Mouse (Mus musculus): ENCODE data around the gene Nnmt. TPM values are rescaled to one million over a fixed set of nuclear protein-coding genes. Genes with fewer than 3 reads are reported as not detected.

Nnmt gene
- polyA plus RNA-seq, 1 experiment from 2014 or later = 1.2 TPM

DNA sequence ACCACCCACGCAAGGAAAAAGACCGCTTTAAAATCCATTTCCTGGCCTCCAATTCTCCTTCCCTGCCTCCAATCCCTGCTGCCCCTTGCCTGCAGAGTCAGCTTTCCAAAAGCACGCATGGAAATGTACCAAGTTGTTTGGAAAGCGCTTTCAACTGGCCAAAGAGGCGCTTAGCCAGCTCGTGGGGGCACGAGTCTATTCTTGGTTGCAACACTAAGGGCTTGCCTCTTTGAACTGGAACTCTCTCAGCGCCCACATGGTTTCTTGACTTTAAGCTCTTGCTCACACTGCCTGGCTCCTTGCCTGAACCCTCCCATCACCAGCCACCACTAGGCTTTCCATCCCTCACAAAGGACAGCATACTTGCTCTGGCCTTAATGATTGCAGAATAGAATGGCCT is 13.2 kb upstream of the Nnmt start:
- no peak overlapping the region for H3K4me3 ChIP-seq
- no peaks in the 10 kb centered on the region for H3K36me3 ChIP-seq (replicated peaks)
- 82% methylated on average over 8 of the region's 8 CpGs for WGBS
- no peak overlapping the region for H3K27ac ChIP-seq
- H3K9me3 ChIP-seq = no peaks in the 10 kb centered on the region
- H3K4me1 ChIP-seq = peaks cover 21% of the 10 kb centered on the region
- peaks cover 7% of the 10 kb centered on the region for H3K27me3 ChIP-seq (ENCODE audit: poor library complexity, severe bottlenecking)
- DNase-seq (ENCODE audit: extremely low spot score, low spot score) = peak; percentile 13

DNA sequence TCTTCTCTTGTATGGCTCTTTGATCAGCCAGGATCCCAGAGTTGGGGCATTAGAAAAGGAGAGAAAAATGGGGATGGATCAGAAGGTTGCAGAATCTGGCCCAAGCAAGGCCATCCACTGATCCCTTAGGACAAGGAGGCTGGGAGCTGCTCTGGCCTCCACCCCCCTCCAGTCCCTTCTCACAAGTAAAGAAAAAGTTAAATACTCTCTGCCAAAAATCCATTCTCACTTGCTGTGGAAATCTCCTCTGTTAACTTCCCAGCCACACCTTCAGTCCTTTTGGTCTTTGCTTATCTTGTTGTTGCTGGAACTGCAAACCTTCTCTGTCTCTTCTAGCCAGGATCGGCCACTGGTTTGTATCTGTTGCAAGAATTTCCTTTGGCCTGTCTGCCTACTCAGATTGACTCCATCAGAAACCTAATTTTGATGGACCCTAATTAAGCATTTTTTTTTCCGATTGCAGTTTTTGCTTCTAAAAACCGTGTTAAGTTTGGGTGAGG is 12.6 kb upstream of the Nnmt start:
- peaks cover 21% of the 10 kb centered on the region for H3K4me1 ChIP-seq
- no peaks in the 10 kb centered on the region for H3K36me3 ChIP-seq (replicated peaks)
- H3K27me3 ChIP-seq (ENCODE audit: poor library complexity, severe bottlenecking) = peaks cover 7% of the 10 kb centered on the region
- no peak overlapping the region for H3K4me3 ChIP-seq
- DNase-seq (ENCODE audit: extremely low spot score, low spot score) = peak; percentile 11
- no peak overlapping the region for H3K27ac ChIP-seq
- no peaks in the 10 kb centered on the region for H3K9me3 ChIP-seq
- WGBS = 90% methylated on average over 3 of the region's 3 CpGs

DNA sequence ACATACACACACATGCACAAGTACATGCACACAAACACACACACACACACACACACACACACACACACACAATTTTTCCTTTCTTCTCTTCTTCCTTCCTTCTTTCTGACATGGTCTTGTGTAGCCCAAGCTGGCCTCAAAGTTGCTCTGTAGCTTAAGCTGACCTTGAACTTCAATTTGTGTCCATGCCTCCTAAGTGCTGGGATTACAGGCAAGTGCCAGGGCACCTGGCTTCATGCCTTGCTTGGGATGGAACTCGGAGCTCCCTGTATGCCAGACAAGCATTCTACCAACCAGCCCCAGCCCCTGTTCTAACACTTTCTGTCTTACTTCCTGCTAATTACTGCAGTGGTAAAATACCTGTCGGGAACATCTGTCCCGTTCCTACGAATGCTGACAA is 8.3 kb upstream of the Nnmt start:
- peaks cover 8% of the 10 kb centered on the region for H3K4me1 ChIP-seq
- H3K27me3 ChIP-seq (ENCODE audit: poor library complexity, severe bottlenecking) = peaks cover 3% of the 10 kb centered on the region
- H3K4me3 ChIP-seq = no peak overlapping the region
- no peaks in the 10 kb centered on the region for H3K36me3 ChIP-seq (replicated peaks)
- no peaks in the 10 kb centered on the region for H3K9me3 ChIP-seq
- WGBS = 90% methylated on average over 4 of the region's 4 CpGs
- H3K27ac ChIP-seq = no peak overlapping the region
- no peak for DNase-seq (ENCODE audit: extremely low spot score, low spot score)

DNA sequence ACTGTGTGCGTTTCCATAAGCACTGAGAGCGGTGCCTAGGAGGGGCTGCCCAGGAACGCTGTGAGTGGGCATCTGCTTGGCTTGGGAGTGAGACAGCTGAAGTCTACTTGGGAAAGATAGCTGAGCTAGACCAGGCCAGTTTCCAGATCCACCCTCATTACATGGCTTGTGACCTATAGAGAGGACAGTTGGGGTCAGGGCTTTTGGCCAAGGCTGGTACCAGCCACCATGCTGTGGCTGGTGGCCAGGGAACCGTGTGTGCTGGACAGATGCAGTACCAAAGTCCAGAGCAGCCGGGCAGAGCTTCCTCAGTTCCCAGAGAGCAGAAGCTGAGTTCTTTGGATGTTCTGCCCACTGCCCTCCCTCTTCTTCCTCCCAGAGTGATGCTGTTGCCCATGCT is 7.6 kb upstream of the Nnmt start:
- Histone ChIP-seq H3K36me3 (replicated peaks) (no peaks in the 10 kb centered on the region), H3K4me1 (peaks cover 8% of the 10 kb centered on the region), H3K27me3 (ENCODE audit: poor library complexity, severe bottlenecking) (no peaks in the 10 kb centered on the region), H3K27ac (no peak overlapping the region), H3K4me3 (no peak overlapping the region), H3K9me3 (no peaks in the 10 kb centered on the region)
- peak; percentile 6 for DNase-seq (ENCODE audit: extremely low spot score, low spot score)
- WGBS = 86% methylated on average over 5 of the region's 5 CpGs

DNA sequence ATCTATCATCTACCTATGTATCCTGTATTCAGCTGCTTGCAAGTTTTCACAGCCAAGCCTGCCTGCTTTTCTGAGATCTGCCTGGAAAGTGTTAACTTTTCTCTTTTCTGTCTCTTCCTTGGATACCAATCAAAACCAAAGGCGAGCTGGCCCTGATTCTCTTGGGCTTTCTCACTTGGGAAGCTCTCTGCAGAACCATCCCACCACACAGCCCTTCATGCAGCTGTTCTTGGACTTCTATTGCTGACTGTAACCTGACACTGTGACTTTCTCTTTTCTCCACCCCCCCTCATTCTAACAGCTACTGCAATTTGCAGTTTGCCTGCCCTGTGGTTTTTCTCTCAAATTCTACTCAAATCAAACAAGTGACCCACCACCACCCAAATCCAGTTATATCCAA is 6.1 kb upstream of the Nnmt start:
- no peak overlapping the region for H3K27ac ChIP-seq
- 65% methylated on average over 1 of the region's 1 CpGs for WGBS
- peaks cover 6% of the 10 kb centered on the region for H3K4me1 ChIP-seq
- H3K27me3 ChIP-seq (ENCODE audit: poor library complexity, severe bottlenecking) = no peaks in the 10 kb centered on the region
- no peak overlapping the region for H3K4me3 ChIP-seq
- H3K9me3 ChIP-seq = no peaks in the 10 kb centered on the region
- DNase-seq (ENCODE audit: extremely low spot score, low spot score) = peak; percentile 5
- no peaks in the 10 kb centered on the region for H3K36me3 ChIP-seq (replicated peaks)

DNA sequence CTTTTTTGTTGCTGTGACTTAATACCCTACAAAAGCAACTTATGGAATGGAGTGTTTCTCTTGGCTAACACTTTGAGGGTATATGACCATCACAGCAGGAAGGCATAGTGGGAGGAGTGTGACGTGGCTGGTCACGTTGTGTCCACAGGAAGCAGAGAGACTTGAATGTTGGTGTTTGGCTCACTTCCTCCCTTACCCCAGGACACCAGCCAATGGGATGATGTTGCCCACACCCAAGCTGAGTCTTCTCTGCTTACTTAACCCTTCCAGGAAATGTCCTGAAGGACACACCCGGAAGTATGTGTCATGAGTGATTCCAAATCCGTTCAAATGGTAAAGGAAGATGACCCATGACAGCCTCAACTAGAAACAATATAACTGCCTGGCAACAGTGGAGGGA is 4.8 kb upstream of the Nnmt start:
- Histone ChIP-seq H3K4me3 (no peak overlapping the region), H3K9me3 (no peaks in the 10 kb centered on the region), H3K27ac (no peak overlapping the region), H3K36me3 (replicated peaks) (no peaks in the 10 kb centered on the region), H3K4me1 (peaks cover 6% of the 10 kb centered on the region), H3K27me3 (ENCODE audit: poor library complexity, severe bottlenecking) (no peaks in the 10 kb centered on the region)
- 86% methylated on average over 4 of the region's 4 CpGs for WGBS
- peak; percentile 7 for DNase-seq (ENCODE audit: extremely low spot score, low spot score)

DNA sequence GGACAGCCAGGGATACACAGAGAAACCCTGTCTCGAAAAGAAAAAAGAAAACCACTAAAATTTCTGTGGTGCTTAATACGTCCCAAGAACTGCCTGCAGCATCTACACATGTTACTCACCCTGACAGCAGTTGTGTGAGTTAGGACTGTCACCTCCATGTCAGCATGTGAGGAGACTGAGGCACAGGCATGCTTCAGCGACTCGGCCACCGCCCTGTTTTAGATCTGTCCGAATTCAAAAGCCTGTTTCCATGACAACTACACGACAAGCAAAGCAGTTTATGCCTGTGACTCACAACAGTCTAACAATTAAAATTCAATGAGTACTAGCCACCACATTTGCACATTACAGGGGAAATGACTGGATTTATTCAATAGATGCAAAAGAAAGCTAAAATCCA is 2.5 kb upstream of the Nnmt start:
- no peaks in the 10 kb centered on the region for H3K27me3 ChIP-seq (ENCODE audit: poor library complexity, severe bottlenecking)
- peaks cover 6% of the 10 kb centered on the region for H3K4me1 ChIP-seq
- no peak for DNase-seq (ENCODE audit: extremely low spot score, low spot score)
- WGBS = 58% methylated on average over 7 of the region's 7 CpGs
- no peak overlapping the region for H3K27ac ChIP-seq
- no peaks in the 10 kb centered on the region for H3K9me3 ChIP-seq
- no peak overlapping the region for H3K4me3 ChIP-seq
- no peaks in the 10 kb centered on the region for H3K36me3 ChIP-seq (replicated peaks)

DNA sequence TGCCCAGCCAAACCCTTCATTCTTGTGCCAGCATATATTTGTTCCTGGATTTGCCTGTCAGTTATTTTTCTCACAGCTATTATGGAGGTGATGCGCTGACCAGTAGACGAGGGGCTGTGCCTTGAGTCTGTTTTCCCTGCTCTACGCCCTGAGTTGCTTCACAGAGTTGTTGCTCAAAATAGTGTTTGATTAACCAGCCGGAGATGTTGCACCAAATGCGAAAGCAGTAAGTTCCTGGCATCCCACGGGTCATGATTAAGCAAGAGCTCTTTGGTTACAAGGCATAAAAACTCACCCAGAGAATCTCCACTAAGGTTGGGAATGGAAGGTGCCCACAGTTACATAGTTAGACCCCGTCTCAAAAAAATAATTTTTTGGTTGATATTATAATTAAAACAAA is 1.2 kb upstream of the Nnmt start:
- WGBS = 92% methylated on average over 7 of the region's 7 CpGs
- no peak for DNase-seq (ENCODE audit: extremely low spot score, low spot score)
- peaks cover 6% of the 10 kb centered on the region for H3K4me1 ChIP-seq
- H3K36me3 ChIP-seq (replicated peaks) = no peaks in the 10 kb centered on the region
- no peak overlapping the region for H3K27ac ChIP-seq
- no peaks in the 10 kb centered on the region for H3K27me3 ChIP-seq (ENCODE audit: poor library complexity, severe bottlenecking)
- no peak overlapping the region for H3K4me3 ChIP-seq
- H3K9me3 ChIP-seq = no peaks in the 10 kb centered on the region

DNA sequence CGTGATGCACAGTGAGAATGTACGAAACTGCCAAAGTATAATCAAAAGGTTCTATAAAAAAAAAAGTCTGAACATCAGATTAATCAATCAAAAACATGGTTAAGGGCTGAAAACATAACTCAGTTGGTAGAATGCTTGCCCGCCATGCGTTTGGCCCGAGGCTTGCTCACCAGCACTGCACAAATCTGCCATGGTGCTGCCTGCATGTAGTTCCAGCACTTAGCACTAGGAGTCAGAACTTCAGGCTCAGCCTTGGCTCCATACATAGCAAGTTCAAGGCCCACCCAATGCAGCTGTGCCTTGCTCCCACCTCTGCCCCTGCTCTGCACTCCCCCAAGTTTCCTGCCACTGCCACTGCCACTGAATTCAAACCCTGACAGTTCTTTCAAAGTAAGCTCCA is 744 bp upstream of the Nnmt start:
- WGBS = 91% methylated on average over 5 of the region's 5 CpGs
- DNase-seq (ENCODE audit: extremely low spot score, low spot score) = no peak
- H3K36me3 ChIP-seq (replicated peaks) = no peaks in the 10 kb centered on the region
- H3K4me1 ChIP-seq = peaks cover 6% of the 10 kb centered on the region
- H3K27me3 ChIP-seq (ENCODE audit: poor library complexity, severe bottlenecking) = no peaks in the 10 kb centered on the region
- no peak overlapping the region for H3K4me3 ChIP-seq
- no peaks in the 10 kb centered on the region for H3K9me3 ChIP-seq
- no peak overlapping the region for H3K27ac ChIP-seq

DNA sequence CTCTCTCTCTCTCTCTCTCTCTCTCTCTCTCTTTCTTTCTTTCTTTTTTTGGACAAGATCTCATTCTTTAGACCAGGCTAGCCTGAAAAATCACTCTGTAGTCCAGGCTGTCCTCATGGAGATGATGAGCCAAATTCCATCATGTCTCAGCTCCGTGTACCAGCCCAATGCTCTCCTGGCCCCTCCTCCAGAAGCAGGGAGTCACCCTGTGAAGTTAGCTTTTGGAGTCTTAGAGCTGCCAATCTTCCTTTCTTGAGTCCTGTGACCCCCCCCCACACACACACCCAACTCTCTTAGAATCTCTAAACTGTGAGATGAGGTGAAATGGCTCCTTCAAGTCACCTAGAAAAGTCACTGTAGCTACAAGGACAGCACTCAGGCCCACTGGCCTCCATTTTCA is 727 bp downstream of the Nnmt start:
- no peaks in the 10 kb centered on the region for H3K27me3 ChIP-seq (ENCODE audit: poor library complexity, severe bottlenecking)
- no peaks in the 10 kb centered on the region for H3K36me3 ChIP-seq (replicated peaks)
- peaks cover 6% of the 10 kb centered on the region for H3K4me1 ChIP-seq
- no peak overlapping the region for H3K27ac ChIP-seq
- H3K9me3 ChIP-seq = no peaks in the 10 kb centered on the region
- H3K4me3 ChIP-seq = no peak overlapping the region
- 66% methylated on average over 1 of the region's 1 CpGs for WGBS
- peak; percentile 1 for DNase-seq (ENCODE audit: extremely low spot score, low spot score)

DNA sequence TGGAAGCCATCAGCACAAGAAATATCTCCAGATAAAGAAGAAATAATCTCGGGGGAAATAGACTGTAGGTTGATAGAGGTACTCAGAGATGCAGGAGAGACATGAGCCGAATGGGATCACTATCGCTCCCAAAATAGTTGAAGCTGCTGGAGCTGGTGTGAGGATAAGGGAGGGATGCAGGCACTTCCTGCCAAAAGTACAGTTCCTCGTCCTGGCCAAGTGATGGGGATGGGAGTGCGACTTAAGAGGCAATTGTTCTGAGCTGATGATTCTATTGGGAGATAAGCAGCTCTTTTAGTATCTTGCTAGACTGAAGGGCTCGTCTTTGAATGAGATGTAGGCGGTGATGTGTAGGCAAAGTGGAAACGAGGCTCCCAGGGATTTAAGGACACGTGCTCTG is 4.1 kb downstream of the Nnmt start:
- Histone ChIP-seq H3K4me3 (no peak overlapping the region), H3K4me1 (no peaks in the 10 kb centered on the region), H3K36me3 (replicated peaks) (no peaks in the 10 kb centered on the region), H3K27ac (no peak overlapping the region), H3K27me3 (ENCODE audit: poor library complexity, severe bottlenecking) (no peaks in the 10 kb centered on the region), H3K9me3 (no peaks in the 10 kb centered on the region)
- WGBS = 79% methylated on average over 9 of the region's 9 CpGs
- no peak for DNase-seq (ENCODE audit: extremely low spot score, low spot score)

DNA sequence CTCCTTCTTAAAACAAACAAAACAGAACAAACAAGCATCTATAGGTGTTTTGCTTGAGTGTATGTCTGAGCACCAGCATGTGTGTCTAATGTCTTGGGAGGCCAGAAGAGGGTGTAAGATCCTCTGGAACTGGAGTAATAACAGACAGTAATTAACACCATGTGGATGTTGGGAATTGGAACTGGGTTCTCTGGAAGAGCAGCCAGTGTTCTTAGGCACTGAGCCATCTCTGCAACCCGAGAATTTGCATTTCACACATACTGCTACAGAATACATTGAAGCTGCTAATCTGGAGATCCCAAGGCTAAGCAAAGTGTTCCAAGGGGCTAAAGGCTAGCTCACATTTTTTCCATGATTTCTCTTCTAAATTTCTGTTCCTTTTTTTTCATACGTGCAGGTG is 4.9 kb downstream of the Nnmt start:
- H3K27me3 ChIP-seq (ENCODE audit: poor library complexity, severe bottlenecking) = no peaks in the 10 kb centered on the region
- no peaks in the 10 kb centered on the region for H3K9me3 ChIP-seq
- no peaks in the 10 kb centered on the region for H3K4me1 ChIP-seq
- no peak overlapping the region for H3K4me3 ChIP-seq
- no peaks in the 10 kb centered on the region for H3K36me3 ChIP-seq (replicated peaks)
- no peak overlapping the region for H3K27ac ChIP-seq
- no peak for DNase-seq (ENCODE audit: extremely low spot score, low spot score)
- 69% methylated on average over 2 of the region's 2 CpGs for WGBS

DNA sequence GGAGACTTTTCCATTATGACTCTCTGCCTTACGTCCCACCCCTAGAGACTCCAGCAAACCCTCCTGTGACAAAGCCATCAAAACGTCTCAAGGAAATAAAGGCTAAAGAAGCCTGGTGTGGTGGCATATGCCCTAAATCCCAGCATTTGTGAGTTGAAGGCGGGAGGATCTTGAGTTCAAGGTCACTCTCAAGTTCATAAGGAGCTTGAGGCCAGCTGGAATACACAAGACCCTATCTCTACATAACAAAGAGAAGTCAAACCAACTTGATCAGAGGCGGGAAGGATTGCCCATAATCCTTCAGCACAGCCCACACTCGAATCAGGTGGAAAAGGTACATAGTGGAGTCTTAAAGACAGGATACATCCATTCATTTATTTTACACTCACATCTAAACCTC is 7.5 kb downstream of the Nnmt start:
- WGBS = 83% methylated on average over 5 of the region's 5 CpGs
- H3K36me3 ChIP-seq (replicated peaks) = no peaks in the 10 kb centered on the region
- DNase-seq (ENCODE audit: extremely low spot score, low spot score) = no peak
- H3K9me3 ChIP-seq = no peaks in the 10 kb centered on the region
- H3K27me3 ChIP-seq (ENCODE audit: poor library complexity, severe bottlenecking) = no peaks in the 10 kb centered on the region
- H3K27ac ChIP-seq = no peak overlapping the region
- 0 out of 2 replicates have a peak, but pooled peaks cover 6% of the 10 kb centered on the region for H3K4me1 ChIP-seq
- H3K4me3 ChIP-seq = no peak overlapping the region

DNA sequence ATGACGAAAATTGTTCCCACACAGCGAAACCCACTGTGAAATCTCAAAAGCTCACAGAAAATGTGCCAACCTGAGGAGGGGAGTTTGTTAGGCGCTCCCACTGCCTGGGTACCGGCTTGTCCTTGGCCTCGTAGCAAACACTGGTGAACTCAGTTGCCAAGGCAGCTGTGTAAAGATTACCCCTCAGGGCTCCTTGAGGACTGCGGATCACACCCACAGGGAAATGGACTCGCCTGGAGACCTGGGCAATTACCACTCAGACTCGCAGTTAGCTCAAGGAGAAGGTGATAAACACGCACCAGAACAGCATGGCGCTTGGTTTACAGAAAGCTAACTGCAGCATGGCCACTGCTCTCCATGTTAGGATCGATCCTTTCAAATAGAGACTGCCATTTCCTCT is 8.0 kb downstream of the Nnmt start:
- WGBS = 86% methylated on average over 11 of the region's 11 CpGs

More for the DNA sequence above, 8.0 kb downstream of the Nnmt start:
- DNase-seq (ENCODE audit: extremely low spot score, low spot score) = no peak
- Histone ChIP-seq H3K27ac (no peak overlapping the region), H3K27me3 (ENCODE audit: poor library complexity, severe bottlenecking) (no peaks in the 10 kb centered on the region), H3K4me1 (0 out of 2 replicates have a peak, but pooled peaks cover 6% of the 10 kb centered on the region), H3K9me3 (no peaks in the 10 kb centered on the region), H3K36me3 (replicated peaks) (no peaks in the 10 kb centered on the region), H3K4me3 (no peak overlapping the region)
